Mouse (Mus musculus) cortical plate, adult 2 months (tissue): ENCODE data around the gene Hist1h2bg. TPM values are rescaled to one million over a fixed set of nuclear protein-coding genes. Genes with fewer than 3 reads are reported as not detected.
"Not testable (repeated sequence)": the region's sequence is repeated elsewhere in the genome, so short reads cannot be mapped to it uniquely, and the experiment has no call there.

Experiments used
- H3K27ac ChIP-seq: fragments of 200-500 bp; 2 replicates; pipeline ENCODE4 v1.5.1; 2012; ENCODE audit warnings: low read length, control low read depth, inconsistent platforms; ENCODE audit not compliant: insufficient read depth
- H3K4me1 ChIP-seq: fragments of 200-500 bp; 2 replicates; pipeline ENCODE4 v1.6.1; 2011; ENCODE audit warnings: low read length; ENCODE audit not compliant: control insufficient read depth, insufficient read depth
- H3K4me3 ChIP-seq: fragments of 200-500 bp; 2 replicates; pipeline ENCODE4 v1.5.1; 2011; ENCODE audit warnings: mild to moderate bottlenecking, low read length, control low read depth; ENCODE audit not compliant: insufficient read depth
- CTCF ChIP-seq: fragments of 200-500 bp; IDR thresholded peaks from 2 replicates; pipeline ENCODE4 v1.5.1; 2011; ENCODE audit warnings: mild to moderate bottlenecking, control low read depth, low read length; ENCODE audit not compliant: insufficient read depth; ENCODE audit errors: extremely low read depth
- POLR2A ChIP-seq: fragments of 200-500 bp; IDR thresholded peaks from 2 replicates; pipeline ENCODE4 v1.6.1; 2011; ENCODE audit warnings: mild to moderate bottlenecking, low read length, control low read depth; ENCODE audit not compliant: insufficient read depth; ENCODE audit errors: extremely low read depth
- polyA plus RNA-seq: library from polyadenylated mRNA; depleted of rRNA; stranded (reverse); fragments of >200 nt; gene quantifications from 2 replicates; pipeline ENCODE4 v1.2.3, GENCODE M21; 2012

The Hist1h2bg gene
- polyA plus RNA-seq, 1 experiment, result 11.4 TPM

DNA sequence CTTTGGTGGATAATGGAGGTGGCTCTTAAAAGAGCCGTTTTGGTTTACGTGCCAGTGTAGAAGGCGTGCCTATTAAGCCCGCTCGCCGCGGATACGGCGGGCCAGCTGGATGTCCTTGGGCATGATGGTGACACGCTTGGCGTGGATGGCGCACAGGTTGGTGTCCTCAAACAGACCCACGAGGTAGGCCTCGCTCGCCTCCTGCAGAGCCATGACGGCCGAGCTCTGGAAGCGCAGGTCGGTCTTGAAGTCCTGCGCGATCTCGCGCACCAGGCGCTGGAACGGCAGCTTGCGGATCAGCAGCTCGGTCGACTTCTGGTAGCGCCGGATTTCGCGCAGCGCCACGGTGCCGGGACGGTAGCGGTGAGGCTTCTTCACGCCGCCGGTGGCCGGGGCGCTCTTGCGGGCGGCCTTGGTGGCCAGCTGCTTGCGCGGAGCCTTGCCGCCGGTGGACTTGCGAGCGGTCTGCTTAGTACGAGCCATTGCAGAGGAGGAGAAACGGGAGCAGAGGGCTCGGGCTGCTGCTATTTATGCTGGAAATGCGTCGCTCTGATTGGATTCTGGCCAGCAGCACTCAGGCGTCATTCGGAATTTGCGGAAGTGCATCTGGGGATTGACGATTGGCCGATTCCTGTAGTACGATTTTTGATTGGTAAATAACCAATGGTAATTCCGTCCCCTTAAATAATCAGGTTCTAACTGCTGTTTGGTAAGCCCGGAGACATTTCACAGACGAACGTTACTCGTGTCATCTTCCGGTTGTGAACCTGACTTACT, 9.1 kb upstream of the Hist1h2bg start, which contains the start of gene Hist1h3e:
TSS of gene Hist1h3e (minus strand) at position 487 of the 777 bp plus-strand sequence.
- H3K4me3 ChIP-seq, result peak within 1 kb of the TSS; percentile 7
- H3K27ac ChIP-seq, result peak within 1 kb of the TSS; percentile 85
- H3K4me1 ChIP-seq, result not testable (repeated sequence)
- peak; percentile 99 for TF ChIP-seq POLR2A

GRCm38 (mm10) chr13:23562699-23563462, 8.3 kb upstream of the Hist1h2bg start:
- no peaks in the 10 kb centered on the region for H3K4me1 ChIP-seq
- no peak for TF ChIP-seq POLR2A
- TF ChIP-seq CTCF, result no peak
- H3K27ac ChIP-seq, result peak overlapping the region; percentile 85
- H3K4me3 ChIP-seq, result peak overlapping the region; percentile 7

DNA sequence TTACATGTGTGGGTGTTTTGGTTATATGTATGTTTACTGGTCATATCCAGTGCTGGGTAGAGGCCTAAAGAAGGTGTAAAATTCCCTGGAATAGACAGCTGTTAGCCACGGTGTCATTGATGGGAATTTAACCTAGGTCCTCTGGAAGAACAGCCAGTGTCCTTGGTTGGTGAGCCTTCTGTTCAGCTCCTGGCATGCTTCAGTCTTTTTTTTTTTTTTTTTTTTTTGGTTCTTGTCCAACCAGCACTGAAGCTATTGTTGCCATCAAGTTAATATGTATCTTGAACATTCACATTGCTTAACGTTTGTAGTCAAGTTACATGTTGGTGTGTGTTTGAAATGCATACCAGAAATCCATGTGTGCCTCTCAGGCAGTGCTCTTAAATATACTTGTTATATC, 6.7 kb upstream of the Hist1h2bg start:
- Histone ChIP-seq H3K27ac (no peak overlapping the region), H3K4me3 (no peak overlapping the region), H3K4me1 (no peaks in the 10 kb centered on the region)
- no peak for TF ChIP-seq CTCF
- TF ChIP-seq POLR2A, result no peak

DNA sequence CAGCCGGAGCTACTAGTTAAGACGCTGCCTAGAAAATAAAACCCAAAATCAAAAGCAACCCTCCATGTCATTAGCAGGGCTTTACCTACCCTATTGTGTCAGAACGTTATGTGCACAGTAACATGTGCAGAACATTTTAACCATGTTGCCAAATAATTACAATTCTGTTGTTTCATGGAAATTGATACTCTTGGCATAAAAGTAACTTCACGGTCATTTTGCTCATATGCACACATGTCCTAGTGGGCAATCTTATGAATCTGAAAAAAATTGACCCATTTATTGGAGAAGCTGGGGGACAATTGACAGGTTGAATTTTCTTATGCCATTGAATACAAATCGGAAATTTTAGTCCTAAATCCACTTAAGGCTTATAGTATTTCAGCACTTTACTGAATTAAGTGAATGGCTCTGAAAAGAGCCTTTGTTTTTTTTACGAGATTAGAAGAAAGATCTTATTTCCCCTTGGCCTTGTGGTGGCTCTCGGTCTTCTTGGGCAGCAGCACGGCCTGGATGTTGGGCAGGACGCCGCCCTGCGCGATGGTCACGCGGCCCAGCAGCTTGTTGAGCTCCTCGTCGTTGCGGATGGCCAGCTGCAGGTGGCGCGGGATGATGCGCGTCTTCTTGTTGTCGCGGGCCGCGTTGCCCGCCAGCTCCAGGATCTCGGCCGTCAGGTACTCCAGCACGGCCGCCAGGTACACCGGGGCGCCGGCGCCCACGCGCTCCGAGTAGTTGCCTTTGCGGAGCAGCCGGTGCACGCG, 755 bp upstream of the Hist1h2bg start:
- H3K4me1 ChIP-seq, result not testable (repeated sequence)
- H3K27ac ChIP-seq, result peak overlapping the region; percentile 99
- peak overlapping the region; percentile 69 for H3K4me3 ChIP-seq

- Histone ChIP-seq H3K27ac (peak overlapping the region; percentile 96), H3K4me3 (peak overlapping the region; percentile 69)
- H3K4me1 ChIP-seq, result not testable (repeated sequence)
Observed at GRCm38 (mm10) chr13:23571504-23572217, 465 bp downstream of the Hist1h2bg start.

DNA sequence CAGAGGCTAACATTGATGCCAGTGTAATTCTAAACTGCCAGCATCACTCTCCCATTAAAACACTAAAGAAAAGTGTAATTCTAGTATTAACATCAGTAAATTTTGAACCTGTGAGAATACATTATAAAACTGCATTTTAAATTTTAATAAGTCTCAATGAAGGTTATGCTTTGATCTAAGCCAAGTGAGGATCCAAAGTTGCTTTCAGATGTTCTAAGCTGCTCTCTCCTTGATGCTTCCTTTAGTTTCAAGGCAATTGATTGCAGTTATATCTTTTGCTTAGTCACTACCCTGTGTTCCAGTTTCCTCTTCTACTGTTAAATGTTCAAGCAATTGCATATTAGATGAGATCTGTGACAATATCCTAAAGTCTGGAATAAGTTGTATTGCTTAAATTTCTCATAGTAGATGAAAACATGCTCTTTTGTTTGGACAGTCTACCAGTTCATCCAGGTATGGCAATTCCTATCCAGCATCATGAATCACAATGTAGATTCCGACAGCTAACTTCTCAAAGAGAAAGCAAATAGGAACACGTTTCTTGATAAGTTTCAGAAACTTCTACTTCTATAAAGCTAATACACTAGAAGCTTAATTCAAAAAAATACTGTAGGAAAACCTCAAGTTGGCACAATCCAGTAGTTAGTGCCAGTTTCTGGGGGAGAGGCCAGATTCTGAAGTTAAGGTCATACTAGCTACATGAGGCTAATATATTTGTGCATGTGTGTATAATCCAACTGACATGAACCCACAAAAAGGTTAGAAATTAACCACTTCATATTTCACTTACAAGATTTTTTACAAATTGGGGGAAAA, 1.2 kb downstream of the Hist1h2bg start:
- H3K4me3 ChIP-seq, result peak overlapping the region; percentile 69; the same call in 1 of the 2 replicates
- no peak for TF ChIP-seq CTCF
- no peak for TF ChIP-seq POLR2A
- no peak overlapping the region for H3K27ac ChIP-seq
- peaks cover 2% of the 10 kb centered on the region; the same call in 1 of the 2 replicates for H3K4me1 ChIP-seq

- H3K4me3 ChIP-seq, result peak overlapping the region; percentile 69; the same call in 1 of the 2 replicates
Observed at GRCm38 (mm10) chr13:23573034-23573897, 2.1 kb downstream of the Hist1h2bg start.

DNA sequence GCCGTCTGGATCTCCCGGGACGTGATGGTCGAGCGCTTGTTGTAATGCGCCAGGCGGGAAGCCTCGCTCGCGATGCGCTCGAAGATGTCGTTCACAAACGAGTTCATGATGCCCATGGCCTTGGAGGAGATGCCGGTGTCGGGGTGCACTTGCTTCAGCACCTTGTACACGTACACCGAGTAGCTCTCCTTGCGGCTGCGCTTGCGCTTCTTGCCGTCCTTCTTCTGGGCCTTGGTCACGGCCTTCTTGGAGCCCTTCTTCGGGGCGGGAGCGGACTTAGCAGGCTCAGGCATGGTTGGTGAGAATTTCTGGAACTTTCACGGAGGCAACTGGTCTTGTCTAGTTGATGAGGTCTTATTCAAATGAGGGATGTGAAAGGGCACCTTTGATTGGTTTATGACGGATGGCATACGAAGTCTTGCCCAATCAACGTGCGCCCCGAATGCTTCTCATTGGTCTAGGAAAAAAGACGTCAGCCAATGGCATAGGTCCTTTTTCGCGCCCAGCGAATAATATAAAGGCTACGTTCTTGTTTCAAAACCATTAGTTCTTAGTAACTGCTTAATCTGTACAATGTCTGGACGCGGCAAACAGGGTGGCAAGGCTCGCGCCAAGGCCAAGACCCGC, 2.8 kb downstream of the Hist1h2bg start, which contains the start of the genes Hist1h2bf and Hist1h2ad:
TSS of gene Hist1h2bf (minus strand) at position 299 of the 627 bp plus-strand sequence.
TSS of gene Hist1h2ad (plus strand) at position 484 of the 627 bp plus-strand sequence.
- peak within 1 kb of the TSS; percentile 95 for H3K27ac ChIP-seq
- H3K4me1 ChIP-seq, result not testable (repeated sequence)
- H3K4me3 ChIP-seq, result peak within 1 kb of the TSS; percentile 32

More at GRCm38 (mm10) chr13:23573034-23573897, 2.1 kb downstream of the Hist1h2bg start:
- H3K27ac ChIP-seq, H3K4me1 ChIP-seq: not testable (repeated sequence)

- peak overlapping the region; percentile 95 for H3K27ac ChIP-seq
- H3K4me1 ChIP-seq, H3K4me3 ChIP-seq: not testable (repeated sequence)
Observed at GRCm38 (mm10) chr13:23574546-23575170, 3.5 kb downstream of the Hist1h2bg start.
